ENCODE assay signal across 28 mouse cellular contexts in genomic region chr9:45000249-45000648, GRCm38 (mm10). TPM values are rescaled to one million over a fixed set of nuclear protein-coding genes. Genes with fewer than 3 reads are reported as not detected.
DNase-seq lines count a peak whose midpoint lies in the region; ATAC-seq and TF ChIP-seq lines count a peak whose summit lies in the region.
"Had no signal": no experiment of that assay in that cellular context is flagged by ENCODE, and none has a peak within 500 bp of the region (broad histone marks: within the 10 kb centered on the region; RNA-seq: fewer than 3 reads in every experiment).

No protein-coding gene starts in this region.

- TF ChIP-seq POLR2A in myocyte (IDR thresholded peaks at IDR 0.05; ENCODE audit: insufficient read length, low read depth): no peak

- H3K9me3 ChIP-seq in kidney, postnatal 0 days (replicated peaks; ENCODE audit: low read length): no peaks in the 10 kb centered on the region
- H3K9me3 ChIP-seq in embryonic facial prominence, embryonic 15.5 days (replicated peaks): no peaks in the 10 kb centered on the region
- H3K9me3 ChIP-seq in limb, embryonic 13.5 days: no peaks in the 10 kb centered on the region
- H3K9me3 ChIP-seq: forebrain, embryonic 12.5 days; forebrain, embryonic 15.5 days; heart, embryonic 12.5 days; heart, embryonic 15.5 days; hindbrain, embryonic 10.5 days had no signal

- no peak overlapping the region for H3K4me3 ChIP-seq in kidney, postnatal 0 days (replicated peaks; ENCODE audit: low read depth, low read length)
- H3K4me3 ChIP-seq in embryonic facial prominence, embryonic 15.5 days (replicated peaks): no peak overlapping the region
- H3K4me3 ChIP-seq in limb, embryonic 13.5 days: no peak overlapping the region
- no peak overlapping the region for H3K4me3 ChIP-seq in myocyte
- H3K4me3 ChIP-seq: erythroblast, embryonic 14.5 days; forebrain, embryonic 12.5 days; forebrain, embryonic 15.5 days; heart, embryonic 12.5 days; heart, embryonic 15.5 days; hindbrain, embryonic 10.5 days had no signal

- WGBS in kidney, postnatal 0 days: 52% methylated on average over 3 of the region's 3 CpGs
- 64% methylated on average over 3 of the region's 3 CpGs for WGBS in embryonic facial prominence, embryonic 15.5 days
- 64% methylated on average over 3 of the region's 3 CpGs for WGBS in limb, embryonic 13.5 days

- no peaks in the 10 kb centered on the region for H3K79me2 ChIP-seq in myocyte (ENCODE audit: control insufficient read depth, insufficient read depth)

- TF ChIP-seq CTCF in kidney, postnatal 0 days (IDR thresholded peaks at IDR 0.05; ENCODE audit: low read depth): no peak

- H3K27ac ChIP-seq in kidney, postnatal 0 days: no peak overlapping the region
- H3K27ac ChIP-seq in embryonic facial prominence, embryonic 15.5 days (replicated peaks): no peak overlapping the region
- H3K27ac ChIP-seq in limb, embryonic 13.5 days: no peak overlapping the region
- H3K27ac ChIP-seq: forebrain, embryonic 12.5 days; forebrain, embryonic 15.5 days; heart, embryonic 15.5 days; hindbrain, embryonic 10.5 days; hindbrain, embryonic 14.5 days; hindbrain, postnatal 0 days had no signal

- H3K27me3 ChIP-seq in kidney, postnatal 0 days (ENCODE audit: insufficient read depth, low read length): no peaks in the 10 kb centered on the region
- H3K27me3 ChIP-seq in embryonic facial prominence, embryonic 15.5 days: peaks cover 6% of the 10 kb centered on the region; the same call in 1 of the 2 replicates
- 0 out of 2 replicates have a peak, but pooled peaks cover 3% of the 10 kb centered on the region for H3K27me3 ChIP-seq in limb, embryonic 13.5 days
- H3K27me3 ChIP-seq in myocyte (ENCODE audit: control insufficient read depth, insufficient read depth, insufficient read length): peaks cover 6% of the 10 kb centered on the region
- H3K27me3 ChIP-seq: forebrain, embryonic 15.5 days had no signal

- H3K36me3 ChIP-seq in kidney, postnatal 0 days (ENCODE audit: insufficient read depth, low read length): no peaks in the 10 kb centered on the region
- no peaks in the 10 kb centered on the region for H3K36me3 ChIP-seq in embryonic facial prominence, embryonic 15.5 days
- H3K36me3 ChIP-seq in limb, embryonic 13.5 days: no peaks in the 10 kb centered on the region
- H3K36me3 ChIP-seq in myocyte (ENCODE audit: control insufficient read depth, insufficient read depth): no peaks in the 10 kb centered on the region
- H3K36me3 ChIP-seq: forebrain, embryonic 12.5 days; forebrain, embryonic 15.5 days; heart, embryonic 12.5 days; heart, embryonic 15.5 days; hindbrain, embryonic 10.5 days had no signal

- H3ac ChIP-seq in myocyte (ENCODE audit: control insufficient read depth, insufficient read length): no peak overlapping the region

- ATAC-seq in kidney, postnatal 0 days (replicated peaks; ENCODE audit: low FRiP score, low read depth): no peak
- peak; percentile 73 for ATAC-seq in embryonic facial prominence, embryonic 15.5 days (ENCODE audit: insufficient number of reproducible peaks, low FRiP score, low TSS enrichment, low read depth)
- peak; percentile 90 for ATAC-seq in limb, embryonic 13.5 days (ENCODE audit: low FRiP score, low read depth)
- ATAC-seq: CD4-positive, CD25-positive, alpha-beta regulatory T cell, adult 4 months; forebrain, embryonic 15.5 days; hindbrain, postnatal 0 days had no signal

- H3K4me2 ChIP-seq in kidney, postnatal 0 days (ENCODE audit: low read length): no peak overlapping the region
- H3K4me2 ChIP-seq in embryonic facial prominence, embryonic 15.5 days (replicated peaks): no peak overlapping the region
- no peak overlapping the region for H3K4me2 ChIP-seq in limb, embryonic 13.5 days (replicated peaks)
- peak overlapping the region; percentile 52 for H3K4me2 ChIP-seq in myocyte (ENCODE audit: low read depth)
- H3K4me2 ChIP-seq: forebrain, embryonic 12.5 days; forebrain, embryonic 15.5 days; heart, embryonic 12.5 days; heart, embryonic 15.5 days; hindbrain, embryonic 14.5 days had no signal

- DNase-seq in kidney, postnatal 0 days (ENCODE audit: low spot score): peak; percentile 21
- DNase-seq in kidney, adult 11 months: no peak
- no peak for DNase-seq in spleen, adult 12 weeks (ENCODE audit: low spot score)
- DNase-seq: adrenal gland, adult 2 months; adrenal gland, postnatal 14 days; cerebellum, adult 11 months; cerebellum, adult 2 months; cerebellum, postnatal 36 days; embryo, embryonic 11 days; gastrocnemius, postnatal 25 days; heart, adult 18-20 months; heart, postnatal 10 days; heart, postnatal 36 days had no signal

- no peaks in the 10 kb centered on the region for H3K4me1 ChIP-seq in kidney, postnatal 0 days (replicated peaks; ENCODE audit: insufficient read depth, low read length)
- H3K4me1 ChIP-seq in embryonic facial prominence, embryonic 15.5 days: no peaks in the 10 kb centered on the region
- peaks cover 4% of the 10 kb centered on the region; the same call in 1 of the 2 replicates for H3K4me1 ChIP-seq in limb, embryonic 13.5 days
- H3K4me1 ChIP-seq: forebrain, embryonic 12.5 days; forebrain, embryonic 15.5 days; heart, embryonic 15.5 days; hindbrain, embryonic 10.5 days had no signal

- no peak overlapping the region for H3K9ac ChIP-seq in kidney, postnatal 0 days (ENCODE audit: low read depth, low read length)
- no peak overlapping the region for H3K9ac ChIP-seq in embryonic facial prominence, embryonic 15.5 days
- H3K9ac ChIP-seq in limb, embryonic 13.5 days: no peak overlapping the region
- H3K9ac ChIP-seq: forebrain, embryonic 12.5 days; forebrain, embryonic 15.5 days; heart, embryonic 12.5 days; heart, embryonic 15.5 days; hindbrain, embryonic 14.5 days had no signal

TF ChIP-seq in myocyte, 11 proteins besides CTCF, POLR2A, EP300 and RAD21:
- TF ChIP-seq SRF (IDR thresholded peaks at IDR 0.05; ENCODE audit: control insufficient read depth, insufficient read length, low read depth): no peak
- no peak for TF ChIP-seq E2F4 (IDR thresholded peaks at IDR 0.05; ENCODE audit: insufficient read depth)
- TF ChIP-seq MYOG (IDR thresholded peaks at IDR 0.05; ENCODE audit: control insufficient read depth in 1 of 3, insufficient read depth in 1 of 3, insufficient read length in 2 of 3, low read depth in 2 of 3): peak in 1 of 3 experiments; percentile 38
- peak in 2 of 3 experiments; percentile 48 to 67 for TF ChIP-seq MYOD1 (IDR thresholded peaks at IDR 0.05; ENCODE audit: control insufficient read depth in 1 of 3, insufficient read length in 2 of 3, low read depth in 2 of 3)
- TF ChIP-seq MAX (IDR thresholded peaks at IDR 0.05; ENCODE audit: low read depth): no peak

RNA-seq across cellular contexts. Expression of gene Cd3e, which starts 9.2 kb away (rescaled TPM):
- 0.08 TPM in 1 of 2 replicates, not detected in the other for polyA plus RNA-seq in kidney, postnatal 0 days (2015; fragmentation: Nextera tagmentation; extraction: Ambion mirVana)
- polyA plus RNA-seq in embryonic facial prominence, embryonic 15.5 days (2015; fragmentation: Nextera tagmentation; extraction: Ambion mirVana): 0.11 and 0.23 TPM in 2 replicates
- not detected in 2 replicates for polyA plus RNA-seq in limb, embryonic 13.5 days (2015; fragmentation: Nextera tagmentation; extraction: Ambion mirVana)
- polyA plus RNA-seq in myocyte (2012; fragmentation: generic; extraction: Trizol): not detected
- polyA plus RNA-seq: C2C12; cortical plate, adult 2 months; embryonic facial prominence, embryonic 11.5 days; forebrain, embryonic 12.5 days; forebrain, embryonic 15.5 days; heart, embryonic 12.5 days; hindbrain, embryonic 10.5 days had no signal

RNA-seq across cellular contexts. Expression of gene Cd3d, which starts 18.7 kb away (rescaled TPM):
- 0.08 and 0.37 TPM in 2 replicates for polyA plus RNA-seq in kidney, postnatal 0 days (2015; fragmentation: Nextera tagmentation; extraction: Ambion mirVana)
- not detected in 2 replicates for polyA plus RNA-seq in embryonic facial prominence, embryonic 15.5 days (2015; fragmentation: Nextera tagmentation; extraction: Ambion mirVana)
- 0.15 TPM in 1 of 2 replicates, not detected in the other for polyA plus RNA-seq in limb, embryonic 13.5 days (2015; fragmentation: Nextera tagmentation; extraction: Ambion mirVana)
- polyA plus RNA-seq in myocyte (2012; fragmentation: generic; extraction: Trizol): not detected
- polyA plus RNA-seq: C2C12; cortical plate, adult 2 months; embryonic facial prominence, embryonic 11.5 days; erythroblast, embryonic 14.5 days; forebrain, embryonic 12.5 days; forebrain, embryonic 15.5 days; heart, embryonic 12.5 days; hindbrain, embryonic 10.5 days; hindbrain, embryonic 14.5 days had no signal

RNA-seq across cellular contexts. Expression of gene Cd3g, which starts 20.0 kb away (rescaled TPM):
- 0.26 TPM in 1 of 2 replicates, not detected in the other for polyA plus RNA-seq in kidney, postnatal 0 days (2015; fragmentation: Nextera tagmentation; extraction: Ambion mirVana)
- 0.29 and 0.33 TPM in 2 replicates for polyA plus RNA-seq in embryonic facial prominence, embryonic 15.5 days (2015; fragmentation: Nextera tagmentation; extraction: Ambion mirVana)
- 0.50 and 0.61 TPM in 2 replicates for polyA plus RNA-seq in limb, embryonic 13.5 days (2015; fragmentation: Nextera tagmentation; extraction: Ambion mirVana)
- polyA plus RNA-seq in myocyte (2012; fragmentation: generic; extraction: Trizol): 0.06 TPM
- polyA plus RNA-seq: adrenal gland, adult 2 months; C2C12; cerebellum, adult 2 months; cortical plate, adult 2 months; embryonic facial prominence, embryonic 11.5 days; erythroblast, embryonic 14.5 days; forebrain, embryonic 15.5 days; heart, embryonic 12.5 days; hindbrain, embryonic 10.5 days; hindbrain, embryonic 14.5 days; hindbrain, postnatal 0 days had no signal

RNA-seq across cellular contexts. Expression of gene Ube4a, which starts 34.8 kb away (rescaled TPM):
- polyA plus RNA-seq in kidney, postnatal 0 days (2015; fragmentation: Nextera tagmentation; extraction: Ambion mirVana): 18.6 and 22.1 TPM in 2 replicates
- 23.6 and 25.7 TPM in 2 replicates for polyA plus RNA-seq in embryonic facial prominence, embryonic 15.5 days (2015; fragmentation: Nextera tagmentation; extraction: Ambion mirVana)
- polyA plus RNA-seq in limb, embryonic 13.5 days (2015; fragmentation: Nextera tagmentation; extraction: Ambion mirVana): 27.0 and 27.3 TPM in 2 replicates
- 13.3 TPM for polyA plus RNA-seq in myocyte (2012; fragmentation: generic; extraction: Trizol)

RNA-seq across cellular contexts. Expression of gene Mpzl2, which starts 39.4 kb away (rescaled TPM):
- 21.8 and 23.1 TPM in 2 replicates for polyA plus RNA-seq in kidney, postnatal 0 days (2015; fragmentation: Nextera tagmentation; extraction: Ambion mirVana)
- polyA plus RNA-seq in embryonic facial prominence, embryonic 15.5 days (2015; fragmentation: Nextera tagmentation; extraction: Ambion mirVana): 28.1 and 35.4 TPM in 2 replicates
- 16.5 and 19.7 TPM in 2 replicates for polyA plus RNA-seq in limb, embryonic 13.5 days (2015; fragmentation: Nextera tagmentation; extraction: Ambion mirVana)
- not detected for polyA plus RNA-seq in myocyte (2012; fragmentation: generic; extraction: Trizol)
- polyA plus RNA-seq: C2C12; erythroblast, embryonic 14.5 days had no signal
